Mouse (Mus musculus) limb, embryonic 14.5 days (tissue): ENCODE results near the gene Tlx2. TPM values are rescaled to one million over a fixed set of nuclear protein-coding genes. Genes with fewer than 3 reads are reported as not detected.
A peak's percentile ranks its signal among the peaks of the same experiment; 100 is the strongest.

ENCODE experiments used
- ATAC-seq: fragments of 200-750 bp; cut with Nextera tagmentation; 2 replicates; pipeline ENCODE4 v1.8.0; 2017; ENCODE audit warnings: low read depth, moderate number of reproducible peaks, moderate TSS enrichment; ENCODE audit not compliant: low FRiP score
- DNase-seq: peaks from one replicate; pipeline ENCODE4 v3.0.0-alpha.2; 2015; ENCODE audit warnings: low spot score
- H3K27ac ChIP-seq: fragments of 300-500 bp; sonication (generic); replicated peaks from 2 replicates; pipeline ENCODE4 v1.5.1; 2014; ENCODE audit warnings: low read depth, mild to moderate bottlenecking, low read length, moderate library complexity, mixed read lengths
- H3K27me3 ChIP-seq: fragments of 300-500 bp; sonication (generic); 2 replicates; pipeline ENCODE4 v1.6.1; 2014; ENCODE audit warnings: low read length, mixed read lengths; ENCODE audit not compliant: control insufficient read depth, insufficient read depth
- H3K36me3 ChIP-seq: fragments of 300-500 bp; sonication (generic); 2 replicates; pipeline ENCODE4 v1.6.1; 2014; ENCODE audit warnings: mild to moderate bottlenecking, low read length, moderate library complexity, mixed read lengths; ENCODE audit not compliant: control insufficient read depth, insufficient read depth
- H3K4me1 ChIP-seq: fragments of 300-500 bp; sonication (generic); 2 replicates; pipeline ENCODE4 v1.6.1; 2014; ENCODE audit warnings: antibody characterized with exemption, low read length, mixed read lengths; ENCODE audit not compliant: control insufficient read depth, insufficient read depth
- H3K4me2 ChIP-seq: fragments of 300-500 bp; sonication (generic); replicated peaks from 2 replicates; pipeline ENCODE4 v1.6.1; 2014; ENCODE audit warnings: low read depth, mild to moderate bottlenecking, low read length, moderate library complexity; ENCODE audit not compliant: severe bottlenecking
- H3K4me3 ChIP-seq: fragments of 300-500 bp; sonication (generic); replicated peaks from 2 replicates; pipeline ENCODE4 v1.5.1; 2014; ENCODE audit warnings: low read length
- H3K9ac ChIP-seq: fragments of 300-500 bp; sonication (generic); 2 replicates; pipeline ENCODE4 v1.6.1; 2014; ENCODE audit warnings: mild to moderate bottlenecking, low read depth, low read length, moderate library complexity; ENCODE audit not compliant: severe bottlenecking
- H3K9me3 ChIP-seq: fragments of 300-500 bp; sonication (generic); 2 replicates; pipeline ENCODE4 v1.6.1; 2016; ENCODE audit warnings: low read length; ENCODE audit not compliant: control insufficient read depth
- POLR2A ChIP-seq: fragments of 200-500 bp; IDR thresholded peaks from 2 replicates; pipeline ENCODE4 v1.8.0; 2012; ENCODE audit warnings: inconsistent platforms, mild to moderate bottlenecking, moderate library complexity, borderline replicate concordance; ENCODE audit not compliant: insufficient read depth, insufficient read length; ENCODE audit errors: extremely low read depth
- WGBS: fragments of 180-500 bp; shearing (Covaris S2); extraction: QIAGEN DNeasy Blood & Tissue Kit; methylation state at CpG from one replicate; pipeline ENCODE4 v1.1.7; 2014; 5-methylcytosine and 5-hydroxymethylcytosine counted together
- polyA plus RNA-seq, 2 experiments: library from polyadenylated mRNA; depleted of rRNA in 1 of 2; stranded (reverse) in 1 of 2; unstranded in 1 of 2; fragments of >200 nt; fragmentation: Nextera tagmentation in 1 of 2; extraction: Ambion mirVana in 1 of 2; gene quantifications; 2 replicates each; pipeline versions ENCODE4 v1.2.1 to v1.2.3; 2012 to 2014

The Tlx2 gene
- polyA plus RNA-seq, 2 experiments, result 0.08 TPM; not detected in 1

- no peak for TF ChIP-seq POLR2A
- ATAC-seq (peak; percentile 78), DNase-seq (peak; percentile 51)
- H3K27me3 ChIP-seq, result no peaks in the 10 kb centered on the region
- peak overlapping the region; percentile 76 for H3K9ac ChIP-seq
- peaks cover 12% of the 10 kb centered on the region for H3K4me1 ChIP-seq
- peak overlapping the region; percentile 76 for H3K4me3 ChIP-seq
- H3K9me3 ChIP-seq, result no peaks in the 10 kb centered on the region
- peak overlapping the region; percentile 98 for H3K4me2 ChIP-seq
- under 1% methylated on average over 58 of the region's 74 CpGs for WGBS
- H3K27ac ChIP-seq, result peak overlapping the region; percentile 77
- no peaks in the 10 kb centered on the region for H3K36me3 ChIP-seq
Measured at GRCm38 (mm10) chr6:83101688-83102556, 31.8 kb upstream of the Tlx2 start.

GRCm38 (mm10) chr6:83101316-83101687, 31.2 kb upstream of the Tlx2 start, which contains the start of the genes Ccdc142 and Gm42688:
Gene Ccdc142 (plus strand): TSS chr6:83101601.
Gene Gm42688 (plus strand): TSS chr6:83101617.
- H3K4me1 ChIP-seq, result peaks cover 12% of the 10 kb centered on the region
- H3K36me3 ChIP-seq, result no peaks in the 10 kb centered on the region
- ATAC-seq (peak; percentile 91), DNase-seq (peak; percentile 90)
- H3K27me3 ChIP-seq, result no peaks in the 10 kb centered on the region
- peak; percentile 68; the same call in 1 of the 2 replicates for TF ChIP-seq POLR2A
- H3K4me2 ChIP-seq, result peak within 1 kb of the TSS; percentile 98
- whole genome bisulfite sequencing, result 3% methylated on average over 25 of the region's 25 CpGs
- peak within 1 kb of the TSS; percentile 76 for H3K9ac ChIP-seq
- peak within 1 kb of the TSS; percentile 77 for H3K27ac ChIP-seq
- H3K4me3 ChIP-seq, result peak within 1 kb of the TSS; percentile 76
- H3K9me3 ChIP-seq, result no peaks in the 10 kb centered on the region

GRCm38 (mm10) chr6:83098411-83098810, 28.3 kb upstream of the Tlx2 start:
- Histone ChIP-seq H3K9ac (no peak overlapping the region), H3K4me3 (no peak overlapping the region), H3K4me2 (no peak overlapping the region), H3K27ac (no peak overlapping the region), H3K4me1 (peaks cover 11% of the 10 kb centered on the region), H3K36me3 (no peaks in the 10 kb centered on the region), H3K9me3 (no peaks in the 10 kb centered on the region), H3K27me3 (no peaks in the 10 kb centered on the region)
- WGBS, result 68% methylated on average over 2 of the region's 2 CpGs
- TF ChIP-seq POLR2A, result no peak
- ATAC-seq (no peak), DNase-seq (no peak)

- ATAC-seq, result no peak
- 44% methylated on average over 6 of the region's 6 CpGs for WGBS
Measured at GRCm38 (mm10) chr6:83095968-83096367, 25.9 kb upstream of the Tlx2 start.

GRCm38 (mm10) chr6:83092416-83093127, 22.5 kb upstream of the Tlx2 start:
- no peak for ATAC-seq
- no peak overlapping the region for H3K9ac ChIP-seq
- H3K4me3 ChIP-seq, result no peak overlapping the region
- no peak for TF ChIP-seq POLR2A
- H3K4me2 ChIP-seq, result no peak overlapping the region
- H3K4me1 ChIP-seq, result no peaks in the 10 kb centered on the region
- no peak for DNase-seq
- H3K27ac ChIP-seq, result no peak overlapping the region
- peaks cover 17% of the 10 kb centered on the region for H3K27me3 ChIP-seq
- WGBS, result 43% methylated on average over 6 of the region's 6 CpGs
- H3K36me3 ChIP-seq, result no peaks in the 10 kb centered on the region
- H3K9me3 ChIP-seq, result no peaks in the 10 kb centered on the region

More at GRCm38 (mm10) chr6:83095968-83096367, 25.9 kb upstream of the Tlx2 start:
- H3K4me1 ChIP-seq, result no peaks in the 10 kb centered on the region
- H3K27ac ChIP-seq, result no peak overlapping the region
- TF ChIP-seq POLR2A, result no peak
- no peaks in the 10 kb centered on the region for H3K27me3 ChIP-seq
- H3K9ac ChIP-seq, result no peak overlapping the region
- no peak overlapping the region for H3K4me3 ChIP-seq
- H3K4me2 ChIP-seq, result no peak overlapping the region
- no peaks in the 10 kb centered on the region for H3K9me3 ChIP-seq
- no peak for DNase-seq
- H3K36me3 ChIP-seq, result no peaks in the 10 kb centered on the region
